Mouse (Mus musculus): ENCODE results near the gene Krt14. TPM values are rescaled to one million over a fixed set of nuclear protein-coding genes. Genes with fewer than 3 reads are reported as not detected.
"Not testable (repeated sequence)": the region's sequence is repeated elsewhere in the genome, so short reads cannot be mapped to it uniquely, and the experiment has no call there.

Gene Krt14
- under 1 TPM in 1 of 2 experiments, not detected in 1; 0.54 TPM for total RNA-seq (2021)
- long read RNA-seq, experiment 1: 0 reads
- long read RNA-seq, experiment 2, partial matches to known transcripts: 0 of 1 reads
- long read RNA-seq, experiment 2, other reads (novel, unspliced or antisense): 0 of 1 reads

DNA sequence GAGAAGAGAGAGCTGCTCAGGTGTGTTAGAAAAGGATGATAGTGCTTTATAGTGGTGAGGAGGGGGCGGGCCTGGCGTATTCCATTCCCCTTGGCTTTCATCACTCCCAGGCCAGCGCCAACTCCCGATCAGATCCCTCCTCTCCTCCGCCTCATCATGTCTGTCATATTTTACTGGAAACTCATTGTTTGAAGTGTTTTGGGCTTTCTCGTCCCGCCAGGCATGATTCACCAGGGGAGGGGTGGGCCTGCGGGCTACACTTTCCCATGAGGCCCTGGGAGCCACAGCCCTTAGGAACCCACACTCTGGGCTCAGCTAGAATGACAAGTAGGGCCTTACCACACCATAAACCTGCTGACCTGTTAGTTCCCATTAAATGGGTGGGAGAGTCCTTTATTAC, at the start of gene Krt14:
TSS of gene Krt14 (minus strand) at position 51 of the 400 bp plus-strand sequence.
- no peak for DNase-seq (ENCODE audit: low spot score in 2 of 2)

DNA sequence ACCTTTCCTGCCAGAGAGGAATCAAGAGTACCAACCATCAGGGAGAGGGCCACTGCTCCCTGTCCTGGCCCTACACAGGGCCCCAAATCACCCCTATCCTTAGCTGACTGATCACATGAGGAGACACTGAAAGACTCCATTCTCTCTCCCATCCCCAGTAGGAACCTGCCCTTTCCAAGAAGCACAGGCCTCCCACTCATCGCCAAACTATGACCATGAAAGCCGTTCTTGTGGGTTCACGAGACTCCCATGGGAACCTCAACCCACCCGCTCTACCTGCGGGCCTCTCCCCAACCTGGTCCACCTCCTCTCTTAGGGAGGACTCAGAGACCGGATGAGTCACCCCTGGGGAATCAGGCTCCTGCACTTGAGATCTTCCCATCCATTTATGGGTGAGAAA, 48.2 kb upstream of the Krt14 start:
- DNase-seq (ENCODE audit: low spot score in 2 of 2): no peak

DNA sequence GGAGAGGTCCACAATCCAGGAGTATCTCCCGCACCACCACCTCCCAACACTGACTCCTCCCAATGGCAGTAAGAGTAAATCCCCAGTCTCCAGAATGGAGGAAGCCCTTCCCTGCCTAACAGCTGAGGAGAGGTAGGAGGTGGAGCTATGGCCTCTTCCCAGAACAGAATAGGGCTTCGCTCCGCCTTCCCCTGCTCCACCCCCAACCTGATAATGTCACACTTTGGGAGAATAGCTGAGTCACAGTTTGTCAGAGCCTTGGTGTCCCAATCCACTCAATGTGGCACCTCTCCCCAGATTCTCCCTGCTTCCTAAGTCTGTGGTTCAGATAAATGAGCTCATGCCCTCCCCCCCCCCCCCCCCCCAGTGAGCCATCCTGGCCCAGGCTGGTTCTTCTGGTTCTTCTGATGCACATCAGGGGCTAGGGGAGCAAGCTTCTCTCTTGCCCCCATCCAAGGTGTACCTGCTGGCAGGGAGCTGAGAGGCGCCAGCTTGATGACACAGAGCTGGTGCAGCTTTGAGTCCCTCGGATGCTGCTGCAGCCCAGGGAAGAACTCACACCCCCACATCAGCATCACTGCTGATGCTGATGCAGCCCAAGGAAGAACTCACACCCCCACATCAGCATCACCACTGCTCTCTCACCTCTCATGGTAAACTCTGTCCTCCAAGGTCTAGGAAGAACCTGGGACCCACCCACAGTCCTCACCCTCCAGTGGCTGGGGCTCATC, 47.2 kb upstream of the Krt14 start:
- DNase-seq (ENCODE audit: low spot score in 2 of 2): no peak

DNA sequence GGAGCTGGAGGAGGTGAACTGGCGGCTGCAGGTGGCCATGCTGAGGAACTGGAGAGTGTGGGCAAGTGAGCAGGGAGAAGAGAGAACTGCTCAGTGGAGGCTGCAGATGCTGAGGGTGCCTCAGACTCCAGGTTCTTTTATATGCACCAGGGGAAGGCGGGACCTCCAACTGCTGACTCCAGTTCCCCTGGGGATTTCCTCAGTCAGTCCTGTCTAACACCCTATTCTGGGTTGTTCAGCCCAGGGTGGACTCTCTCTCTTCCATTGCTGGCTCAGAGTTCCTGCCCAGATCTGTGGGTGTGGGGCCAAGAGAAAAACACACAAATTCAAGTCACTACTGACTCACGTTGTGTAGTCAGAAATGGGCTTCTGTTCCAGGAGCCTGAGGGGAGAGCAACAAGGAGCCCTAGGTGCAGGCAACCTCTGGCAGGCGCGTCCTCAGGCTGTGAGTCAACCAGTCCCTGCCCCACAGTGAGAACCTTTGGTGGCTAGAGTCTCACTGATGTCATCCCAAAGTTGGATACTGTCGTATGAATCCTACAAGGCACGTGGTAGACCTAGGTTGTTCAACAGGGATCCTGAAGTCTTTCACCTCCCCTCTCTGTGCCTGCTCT, 41.6 kb upstream of the Krt14 start, which contains the start of gene Krt16:
TSS of gene Krt16 (minus strand) at position 51 of the 614 bp plus-strand sequence.
- no peak for DNase-seq (ENCODE audit: low spot score in 2 of 2)

DNA sequence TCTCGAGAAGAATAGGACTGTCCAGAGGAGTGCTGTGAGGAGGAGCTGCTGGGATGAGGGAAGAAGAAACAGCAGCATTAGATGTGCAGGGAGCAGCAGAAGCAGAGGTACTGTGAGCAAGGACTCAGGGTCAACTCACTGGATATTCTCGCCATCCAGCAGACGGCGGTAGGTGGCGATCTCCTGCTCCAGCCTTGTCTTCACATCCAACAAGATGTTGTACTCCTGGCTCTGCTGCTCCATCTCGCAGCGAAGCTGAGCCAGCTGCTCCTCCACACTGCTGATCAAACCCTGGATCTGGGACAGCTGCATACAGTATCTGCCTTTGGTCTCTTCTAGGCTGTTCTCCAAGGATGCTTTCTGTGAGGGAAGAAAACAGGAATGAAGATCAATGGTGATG, 39.1 kb upstream of the Krt14 start:
- not testable (repeated sequence) for DNase-seq (ENCODE audit: low spot score in 2 of 2)

DNA sequence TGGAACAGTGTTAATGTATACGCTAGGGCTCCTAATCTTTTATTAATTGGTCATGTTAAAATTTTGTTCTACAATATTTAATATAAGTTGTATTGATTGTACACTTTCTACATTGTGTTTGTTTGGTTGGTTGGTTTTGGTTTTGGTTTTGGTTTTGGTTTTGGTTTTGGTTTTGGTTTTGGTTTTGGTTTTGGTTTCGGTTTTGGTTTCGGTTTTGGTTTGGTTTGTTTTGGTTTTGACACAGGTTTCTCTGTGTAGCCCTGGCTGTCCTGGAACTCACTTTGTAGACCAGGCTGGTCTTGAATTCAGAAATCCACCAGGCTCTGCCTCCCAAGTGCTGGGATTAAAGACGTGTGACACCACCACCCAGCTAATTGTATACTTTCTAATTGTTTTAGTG, 32.9 kb upstream of the Krt14 start:
- not testable (repeated sequence) for DNase-seq (ENCODE audit: low spot score in 2 of 2)

DNA sequence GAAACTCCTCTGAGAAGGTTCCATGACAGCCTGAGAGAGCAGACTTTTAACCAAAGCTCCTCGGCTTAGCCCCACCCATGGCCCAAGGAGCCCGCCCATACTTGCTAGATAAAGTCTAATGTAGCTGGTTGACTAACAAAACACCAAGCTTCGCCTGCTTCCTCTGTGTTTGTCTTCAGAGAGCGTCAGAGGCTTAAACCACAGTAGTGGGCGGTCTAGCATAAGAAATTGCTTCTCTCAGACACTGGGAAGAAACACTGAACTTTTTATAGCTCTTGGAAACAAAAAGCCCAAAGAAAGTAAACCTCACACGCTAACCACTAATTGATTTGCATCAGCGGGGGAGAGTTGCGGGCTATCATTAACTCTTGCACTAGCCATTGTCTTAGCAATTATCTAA, 14.4 kb upstream of the Krt14 start:
- DNase-seq (ENCODE audit: low spot score in 2 of 2): no peak

DNA sequence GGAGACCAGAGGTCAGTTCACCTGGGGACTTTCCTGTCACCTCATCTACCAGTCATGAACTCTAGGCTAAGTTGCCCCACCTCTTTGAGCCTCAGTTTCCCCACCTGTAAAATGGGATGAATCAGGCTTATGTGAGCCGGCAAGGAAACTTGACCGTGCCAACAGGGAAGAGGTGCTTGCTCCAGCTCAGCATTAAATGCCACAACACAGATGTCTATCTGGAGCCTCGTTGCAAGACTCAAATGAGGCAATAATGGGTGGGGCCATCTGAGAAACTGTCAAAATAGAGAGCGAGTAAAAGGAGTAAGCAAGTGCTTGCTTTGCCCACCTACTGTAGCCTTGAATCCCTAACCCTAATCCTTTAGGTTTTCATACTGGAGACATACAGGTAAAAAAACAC, 12.0 kb upstream of the Krt14 start:
- no peak for DNase-seq (ENCODE audit: low spot score in 2 of 2)

DNA sequence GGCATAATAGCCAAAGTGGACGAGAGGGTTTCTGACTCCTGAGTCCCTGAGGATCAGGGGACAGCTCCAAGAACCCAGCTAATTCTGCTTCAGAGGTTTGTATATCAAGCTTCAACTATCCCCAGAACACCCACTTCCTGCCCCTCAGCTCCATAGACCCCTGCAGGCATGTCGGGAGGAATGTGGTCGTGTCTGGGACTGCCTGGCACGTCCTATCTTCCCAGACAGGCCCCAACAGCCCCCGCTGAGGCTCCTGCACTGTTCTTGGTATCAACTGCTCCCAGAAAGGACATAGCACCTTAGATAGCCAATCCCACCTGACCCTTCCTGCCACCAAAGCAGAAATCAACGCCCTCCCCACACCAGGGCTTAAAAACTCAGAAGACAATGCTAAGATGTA, 1.2 kb upstream of the Krt14 start:
- DNase-seq (ENCODE audit: low spot score in 2 of 2): no peak

DNA sequence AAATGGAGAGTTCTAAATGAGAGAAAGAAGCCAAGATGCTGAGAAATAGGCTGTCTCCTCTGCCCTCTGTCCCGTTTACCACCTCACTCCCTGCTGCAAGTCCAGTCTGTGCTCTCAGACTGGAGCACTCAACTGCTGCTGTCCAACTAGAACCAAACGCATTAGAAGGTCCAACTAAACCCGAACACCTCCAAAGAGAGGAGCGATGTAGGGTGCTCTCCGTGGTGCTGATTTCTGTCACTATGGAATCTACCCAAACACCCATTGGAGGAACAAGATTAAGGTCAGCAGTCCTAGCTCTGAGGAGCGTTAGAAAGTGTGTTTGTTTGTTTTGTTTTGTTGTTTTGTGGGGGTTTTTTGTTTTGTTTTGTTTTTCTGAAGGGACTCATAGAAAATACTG, 3.9 kb downstream of the Krt14 start:
- DNase-seq (ENCODE audit: low spot score in 2 of 2): peak in 1 of 2 experiments; percentile 13

DNA sequence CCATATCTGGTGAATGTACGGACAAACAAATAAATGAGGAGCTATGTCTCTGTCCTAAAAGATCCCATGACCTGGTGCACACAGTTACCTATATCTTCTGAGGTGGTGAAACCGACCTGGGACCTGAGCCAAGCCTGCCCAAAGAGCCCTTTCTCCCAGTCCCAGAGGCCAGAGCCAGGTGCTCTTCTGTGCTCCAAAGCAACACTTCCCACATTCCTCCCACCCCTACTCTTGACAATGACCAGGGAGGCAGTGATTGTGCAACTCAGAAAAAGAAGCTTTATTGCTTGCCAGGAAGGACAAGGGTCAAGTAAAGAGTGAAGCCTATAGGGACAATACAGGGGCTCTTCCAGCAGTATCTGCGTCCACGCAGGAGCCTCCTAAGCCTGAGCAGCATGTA, 4.4 kb downstream of the Krt14 start:
- DNase-seq (ENCODE audit: low spot score in 2 of 2): no peak

DNA sequence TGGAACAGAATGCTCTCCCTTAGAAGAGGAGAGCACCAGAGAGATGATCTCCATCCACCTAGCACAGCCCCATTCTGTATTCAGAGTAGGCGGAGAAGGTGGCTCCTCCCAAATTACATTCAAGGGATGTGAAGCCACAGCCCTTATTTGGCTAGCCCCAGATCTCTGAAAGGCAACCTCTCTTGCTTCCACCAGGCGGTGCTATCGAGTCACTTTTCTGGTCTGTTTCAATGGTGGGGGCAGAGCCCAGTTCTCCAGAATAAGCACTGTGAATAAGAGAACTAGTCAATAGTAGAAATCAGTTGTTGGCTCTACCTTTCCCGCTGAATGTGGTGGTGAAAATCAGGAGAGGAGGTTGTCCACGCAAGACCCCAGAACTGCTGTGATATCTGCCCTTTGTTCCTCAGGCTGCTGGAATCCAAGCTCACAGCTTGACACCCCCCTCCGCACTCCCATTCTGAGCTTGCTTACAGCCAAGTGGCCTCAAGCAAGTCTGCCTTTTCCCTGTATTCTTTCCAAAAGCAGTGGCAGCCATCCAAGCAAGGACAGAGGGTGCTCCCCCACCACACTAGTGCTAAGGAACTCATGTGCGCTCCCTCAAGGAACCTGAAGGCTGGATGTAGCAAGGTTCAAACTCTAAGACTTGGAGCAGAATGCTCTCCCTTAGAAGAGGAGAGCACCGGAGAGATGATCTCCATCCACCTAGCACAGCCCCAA, 7.1 kb downstream of the Krt14 start:
- DNase-seq (ENCODE audit: low spot score in 2 of 2): peak in 1 of 2 experiments; percentile 36

DNA sequence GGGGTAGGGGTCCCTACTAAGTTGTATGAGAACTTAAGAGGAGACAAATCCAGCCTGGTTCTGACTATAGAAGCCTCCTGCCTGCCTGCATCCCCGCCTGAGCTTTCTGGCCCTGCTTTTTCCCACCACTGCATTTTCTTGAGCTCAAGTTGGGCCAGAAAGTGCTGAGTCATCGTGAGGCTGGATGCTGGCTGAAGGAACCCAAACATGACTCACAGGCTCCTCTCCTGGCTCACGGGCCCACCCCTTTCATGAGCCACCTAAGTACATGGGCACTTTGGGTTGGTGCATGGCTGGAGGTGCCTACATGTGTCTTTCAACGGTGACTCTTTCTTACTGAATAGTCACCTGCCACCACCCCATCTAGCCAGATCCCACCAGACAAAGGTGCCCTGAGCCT, 8.7 kb downstream of the Krt14 start:
- no peak for DNase-seq (ENCODE audit: low spot score in 2 of 2)

DNA sequence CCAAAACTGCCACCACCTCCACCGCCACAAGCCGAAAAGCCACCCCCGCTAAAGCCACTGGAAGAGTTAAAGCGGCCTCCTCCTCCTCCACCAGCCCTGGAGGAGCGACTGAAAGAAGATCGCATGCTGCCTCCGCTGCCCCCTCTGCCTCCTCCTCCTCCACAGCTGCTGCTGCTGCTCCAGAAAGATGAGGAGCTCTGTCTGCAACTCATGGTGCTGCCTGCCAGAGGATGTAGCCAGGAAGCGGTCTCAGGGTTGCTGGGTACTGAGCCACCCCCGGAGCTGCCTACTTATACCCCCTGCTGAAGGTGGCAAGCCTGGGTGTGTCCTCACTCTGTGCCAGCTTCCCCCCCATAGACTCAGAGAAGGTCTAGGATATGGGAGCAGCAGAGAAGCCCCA, 14.4 kb downstream of the Krt14 start, which contains the start of gene Krt9:
TSS of gene Krt9 (minus strand) at position 255 of the 400 bp plus-strand sequence.
- no peak for DNase-seq (ENCODE audit: low spot score in 2 of 2)

DNA sequence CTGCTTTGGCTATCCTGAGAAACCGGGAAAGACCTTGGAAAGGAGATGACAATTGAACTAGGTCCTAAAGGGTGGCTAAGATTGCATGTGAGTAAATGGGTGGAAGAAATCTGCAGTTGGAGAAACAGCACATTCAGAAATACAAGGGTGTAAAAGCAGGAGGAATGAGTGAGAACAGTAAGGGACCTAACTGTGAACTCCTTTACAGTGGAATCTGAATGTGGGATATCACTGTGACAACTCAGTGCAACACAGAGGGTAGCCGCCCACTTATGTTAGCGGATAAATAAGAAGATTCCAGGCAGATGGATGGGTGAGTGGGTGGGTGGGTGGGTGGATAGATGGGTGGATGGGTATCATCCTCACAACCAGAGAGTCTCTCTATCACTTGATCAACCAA, 15.5 kb downstream of the Krt14 start:
- DNase-seq (ENCODE audit: low spot score in 2 of 2): no peak

DNA sequence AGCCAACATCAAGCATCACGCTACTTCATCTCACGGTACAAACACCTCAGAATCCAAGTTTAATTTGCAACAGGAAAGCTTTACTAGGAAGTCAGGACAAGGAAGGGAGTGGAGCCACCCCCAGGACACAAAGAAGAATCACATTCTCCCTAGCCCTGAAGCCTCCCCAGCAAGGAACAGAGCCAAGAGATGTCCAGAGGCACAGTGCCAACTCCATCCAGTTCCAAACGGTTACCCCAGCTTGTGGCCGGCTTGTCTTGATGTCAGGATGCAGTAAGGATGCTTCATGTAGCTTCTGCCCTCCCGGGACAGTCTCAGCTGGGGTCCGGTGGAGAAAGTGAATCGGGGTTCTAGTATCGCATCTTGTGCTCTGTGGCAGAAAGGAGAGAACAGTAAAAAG, 20.6 kb downstream of the Krt14 start:
- DNase-seq (ENCODE audit: low spot score in 2 of 2): no peak

DNA sequence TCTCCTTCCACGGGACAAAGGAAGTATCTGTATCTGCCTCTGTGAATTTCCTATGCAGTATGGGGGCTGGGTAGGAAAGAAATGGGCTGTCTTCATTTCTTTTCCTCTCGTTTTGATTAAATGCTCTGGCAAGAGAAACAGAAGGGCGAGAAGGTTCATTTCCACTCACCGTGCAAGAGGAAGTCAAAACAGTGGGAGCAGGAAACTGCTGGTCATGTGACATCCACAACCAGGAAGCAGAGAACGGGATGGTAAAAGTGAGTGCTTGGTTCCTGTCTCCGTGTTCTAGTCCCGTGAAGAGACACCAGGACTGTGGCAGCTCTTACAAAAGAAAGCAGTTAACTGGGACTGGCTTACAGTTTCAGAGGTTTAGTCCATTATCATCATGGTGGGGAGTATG, 25.6 kb downstream of the Krt14 start:
- DNase-seq (ENCODE audit: low spot score in 2 of 2): no peak

DNA sequence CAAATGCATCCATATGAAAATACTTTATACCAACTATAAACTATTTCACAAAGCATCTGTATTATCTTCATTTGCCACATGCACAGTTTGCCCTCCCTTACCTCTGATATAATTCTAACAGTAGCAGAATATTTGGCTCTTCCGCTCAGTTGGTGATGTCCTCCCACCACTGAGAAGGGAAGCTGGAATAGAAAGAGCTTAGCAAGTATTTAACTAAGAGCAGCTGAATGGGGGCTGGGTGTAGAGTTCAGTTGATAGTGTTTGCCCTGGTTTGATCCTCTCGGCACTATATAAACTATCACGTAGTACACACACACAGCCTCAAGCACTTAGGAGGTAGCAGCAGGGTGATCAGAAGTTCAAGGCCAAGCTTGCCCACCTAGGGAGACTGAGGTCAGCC, 28.1 kb downstream of the Krt14 start:
- no peak for DNase-seq (ENCODE audit: low spot score in 2 of 2)

DNA sequence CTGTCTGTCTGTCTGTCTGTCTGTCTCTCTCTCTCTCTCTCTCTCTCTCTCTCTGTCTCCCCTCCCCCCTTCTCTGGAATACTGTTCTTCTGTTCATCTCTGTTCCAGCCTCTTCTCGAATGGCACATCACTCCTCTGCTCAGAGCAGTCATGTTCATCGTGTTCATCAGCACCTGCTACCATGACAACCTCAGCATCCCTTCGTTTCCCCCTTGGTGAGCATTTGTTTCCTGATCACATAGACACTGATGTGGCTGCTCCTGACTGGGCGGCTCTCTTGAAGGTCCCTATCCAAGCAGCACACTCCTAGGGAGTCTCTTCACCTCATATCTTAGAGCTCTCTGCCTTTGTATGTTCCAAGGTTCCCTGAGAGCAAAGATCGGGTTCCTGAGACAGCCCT, 29.0 kb downstream of the Krt14 start:
- no peak for DNase-seq (ENCODE audit: low spot score in 2 of 2)

DNA sequence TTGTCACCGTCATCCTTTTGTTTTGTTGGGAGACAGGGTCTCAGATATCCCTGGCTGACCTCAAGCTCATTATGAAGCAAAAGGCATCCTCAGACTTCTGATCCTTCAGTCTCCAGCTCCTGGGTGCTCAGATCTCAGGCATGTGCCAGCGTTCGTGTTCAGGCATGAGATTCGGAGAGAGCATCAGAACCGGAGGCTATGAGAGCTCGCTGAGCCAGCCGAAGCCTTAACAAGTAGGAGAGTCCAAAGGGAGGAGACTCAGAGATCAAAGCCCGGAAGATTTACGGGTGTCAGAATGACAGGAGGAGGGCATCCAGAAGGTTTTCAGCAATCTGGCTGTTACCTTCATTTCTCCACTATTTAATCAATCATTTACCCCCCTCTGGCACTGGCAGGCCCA, 30.6 kb downstream of the Krt14 start:
- no peak for DNase-seq (ENCODE audit: low spot score in 2 of 2)

DNA sequence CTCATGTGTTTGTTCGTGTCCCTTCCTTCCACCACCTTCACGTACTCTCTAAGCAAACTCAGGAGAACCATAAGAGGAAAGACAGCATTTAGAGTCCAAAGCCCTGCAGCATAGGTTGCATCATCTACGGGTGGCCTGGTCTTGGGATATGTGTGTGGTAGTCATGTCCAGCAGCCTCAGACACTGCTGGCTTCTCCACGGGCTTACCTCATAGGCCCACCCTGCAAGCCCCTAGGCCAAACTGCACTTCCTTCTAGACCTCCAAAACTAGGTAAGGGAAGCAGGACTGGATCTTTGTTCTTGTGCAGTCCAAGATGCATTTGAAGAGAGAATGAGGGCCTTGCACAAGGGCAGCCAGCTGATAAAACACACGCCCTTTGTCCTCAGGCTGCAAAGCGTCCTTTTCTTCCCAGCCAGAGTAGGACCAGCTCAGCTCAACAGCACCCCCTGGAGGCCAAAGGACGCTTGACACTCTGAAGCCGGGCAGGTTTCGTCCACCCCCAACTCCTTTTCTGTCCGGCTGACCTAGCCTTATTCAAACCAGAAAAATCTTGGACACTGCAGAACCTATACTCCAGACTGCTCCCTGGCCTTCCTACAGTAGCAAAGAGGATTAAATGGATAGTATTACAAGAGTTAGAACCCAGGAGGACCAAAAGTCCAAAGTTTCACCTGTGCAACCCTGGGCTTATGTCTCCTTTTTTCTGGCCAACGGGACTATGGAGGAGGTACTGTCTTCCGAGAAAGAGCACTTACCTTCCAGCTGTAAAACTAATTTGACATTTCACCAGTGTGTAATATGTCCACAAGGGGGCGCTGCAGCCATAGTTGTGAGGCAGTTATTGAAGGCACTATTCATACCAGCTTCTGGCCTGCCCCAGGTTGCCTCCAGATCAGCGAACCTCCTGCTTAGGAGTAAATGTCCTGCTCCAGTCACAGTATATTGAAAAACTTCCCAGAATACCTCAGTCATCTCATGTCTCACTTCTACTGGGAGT, 38.3 kb downstream of the Krt14 start:
- DNase-seq (ENCODE audit: low spot score in 2 of 2): peak; percentile 70 to 71
